Mouse (Mus musculus) intestine, postnatal 0 days (tissue): ENCODE measurements at regions not wholly inside any gene's neighbourhood (a gene's known extent, or its start where the extent isn't known, plus 50 kb on each side); places are given as distances from the start of the nearest gene placed in this dataset.

Source experiments
- ATAC-seq: fragments of 200-750 bp; cut with Nextera tagmentation; 2 replicates; pipeline ENCODE4 v1.8.0; 2017; ENCODE audit warnings: mild to moderate bottlenecking, moderate TSS enrichment, moderate library complexity
- H3K27ac ChIP-seq: fragments of 300-500 bp; sonication (generic); 2 replicates; pipeline ENCODE4 v1.5.1; 2014; ENCODE audit warnings: mild to moderate bottlenecking, low read depth, low read length, moderate library complexity
- H3K27me3 ChIP-seq: fragments of 300-500 bp; sonication (generic); replicated peaks from 2 replicates; pipeline ENCODE4 v1.6.1; 2014; ENCODE audit warnings: low read length, mixed read lengths; ENCODE audit not compliant: control insufficient read depth, insufficient read depth
- H3K36me3 ChIP-seq: fragments of 300-500 bp; sonication (generic); 2 replicates; pipeline ENCODE4 v1.6.1; 2014; ENCODE audit warnings: mild to moderate bottlenecking, moderate library complexity; ENCODE audit not compliant: control insufficient read depth, insufficient read depth
- H3K4me1 ChIP-seq: fragments of 300-500 bp; sonication (generic); replicated peaks from 2 replicates; pipeline ENCODE4 v1.6.1; 2014; ENCODE audit warnings: antibody characterized with exemption, low read length, mixed read lengths; ENCODE audit not compliant: control insufficient read depth, insufficient read depth
- H3K4me2 ChIP-seq: fragments of 300-500 bp; sonication (generic); replicated peaks from 2 replicates; pipeline ENCODE4 v1.6.1; 2014; ENCODE audit warnings: low read depth, mild to moderate bottlenecking, moderate library complexity
- H3K4me3 ChIP-seq: fragments of 300-500 bp; sonication (generic); 2 replicates; pipeline ENCODE4 v1.5.1; 2014; ENCODE audit warnings: low read depth, low read length
- H3K9ac ChIP-seq: fragments of 300-500 bp; sonication (generic); 2 replicates; pipeline ENCODE4 v1.6.1; 2014; ENCODE audit warnings: mild to moderate bottlenecking, low read depth, low read length
- H3K9me3 ChIP-seq: fragments of 300-500 bp; sonication (generic); 2 replicates; pipeline ENCODE4 v1.6.1; 2016; ENCODE audit warnings: mixed run types; ENCODE audit not compliant: control insufficient read depth
- CTCF ChIP-seq: sonication (generic); IDR thresholded peaks from 2 replicates; pipeline ENCODE4 v1.5.1; 2016; ENCODE audit warnings: low read depth, mild to moderate bottlenecking, control low read depth, antibody characterized with exemption, moderate library complexity
- WGBS: fragments of 180-500 bp; shearing (Covaris S2); extraction: QIAGEN DNeasy Blood & Tissue Kit; methylation state at CpG from one replicate; pipeline ENCODE4 v1.1.7; 2014; 5-methylcytosine and 5-hydroxymethylcytosine counted together

GRCm38 (mm10) chr15:87339904-87340303, 204.2 kb upstream of the Fam19a5 start:
- ATAC-seq = no peak
- no peak overlapping the region for H3K4me2 ChIP-seq
- H3K4me1 ChIP-seq = no peaks in the 10 kb centered on the region
- 63% methylated on average over 3 of the region's 3 CpGs for WGBS
- H3K4me3 ChIP-seq = no peak overlapping the region
- no peaks in the 10 kb centered on the region for H3K36me3 ChIP-seq
- H3K9ac ChIP-seq = no peak overlapping the region
- no peaks in the 10 kb centered on the region for H3K27me3 ChIP-seq
- no peaks in the 10 kb centered on the region for H3K9me3 ChIP-seq
- H3K27ac ChIP-seq = no peak overlapping the region
- TF ChIP-seq CTCF = no peak

DNA sequence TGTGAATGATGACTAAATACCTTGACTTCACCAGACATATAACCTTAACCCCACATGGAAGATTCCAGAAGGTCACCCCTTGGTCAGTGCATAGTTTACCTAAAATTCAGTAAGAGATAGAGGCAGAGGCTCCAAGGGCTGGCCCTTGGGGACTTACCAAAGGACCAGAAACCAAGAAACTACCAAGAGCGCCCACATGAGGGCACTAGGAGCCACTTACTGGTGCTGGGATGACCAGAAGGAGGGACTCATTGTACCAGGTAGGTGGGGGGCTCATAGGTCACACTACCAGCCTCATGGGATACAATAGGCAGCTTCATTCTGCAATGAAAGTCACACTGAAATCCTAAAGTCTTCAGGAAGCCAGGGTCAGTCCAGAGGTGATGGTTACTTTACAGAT, 201.4 kb upstream of the Fam19a5 start:
- Histone ChIP-seq H3K4me2 (no peak overlapping the region), H3K4me3 (no peak overlapping the region), H3K27me3 (no peaks in the 10 kb centered on the region), H3K27ac (no peak overlapping the region), H3K4me1 (no peaks in the 10 kb centered on the region), H3K9me3 (no peaks in the 10 kb centered on the region), H3K36me3 (no peaks in the 10 kb centered on the region), H3K9ac (no peak overlapping the region)
- no peak for ATAC-seq
- TF ChIP-seq CTCF = no peak
- WGBS = 79% methylated on average over 1 of the region's 1 CpGs

DNA sequence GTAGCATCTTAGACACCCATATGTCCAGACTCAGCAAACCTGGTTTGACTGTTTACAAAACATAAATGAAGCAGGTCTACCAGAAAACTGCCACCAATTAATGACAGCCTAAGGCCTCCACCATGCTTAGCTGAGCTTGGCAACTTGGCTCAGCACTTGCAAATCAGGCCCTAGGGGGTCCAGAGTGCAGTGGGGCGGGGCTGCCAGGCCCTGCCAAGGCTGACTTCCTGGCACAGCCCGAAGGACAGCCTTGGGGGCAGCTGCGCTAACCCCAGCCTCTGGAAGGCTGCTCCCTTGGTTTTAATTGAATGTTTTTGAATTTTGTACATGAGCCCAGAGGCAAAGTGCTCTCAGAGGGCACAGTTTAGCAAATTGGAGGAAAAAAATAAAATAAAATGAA, 198.3 kb upstream of the Fam19a5 start:
- no peak overlapping the region for H3K4me3 ChIP-seq
- H3K4me1 ChIP-seq = no peaks in the 10 kb centered on the region
- no peaks in the 10 kb centered on the region for H3K27me3 ChIP-seq
- 68% methylated on average over 3 of the region's 3 CpGs for WGBS
- H3K9ac ChIP-seq = no peak overlapping the region
- no peaks in the 10 kb centered on the region for H3K36me3 ChIP-seq
- no peaks in the 10 kb centered on the region for H3K9me3 ChIP-seq
- no peak for ATAC-seq
- H3K4me2 ChIP-seq = no peak overlapping the region
- TF ChIP-seq CTCF = no peak
- H3K27ac ChIP-seq = no peak overlapping the region

GRCm38 (mm10) chr15:87349533-87350247, 194.4 kb upstream of the Fam19a5 start:
- WGBS = 69% methylated on average over 11 of the region's 11 CpGs
- ATAC-seq = no peak
- H3K4me3 ChIP-seq = no peak overlapping the region

DNA sequence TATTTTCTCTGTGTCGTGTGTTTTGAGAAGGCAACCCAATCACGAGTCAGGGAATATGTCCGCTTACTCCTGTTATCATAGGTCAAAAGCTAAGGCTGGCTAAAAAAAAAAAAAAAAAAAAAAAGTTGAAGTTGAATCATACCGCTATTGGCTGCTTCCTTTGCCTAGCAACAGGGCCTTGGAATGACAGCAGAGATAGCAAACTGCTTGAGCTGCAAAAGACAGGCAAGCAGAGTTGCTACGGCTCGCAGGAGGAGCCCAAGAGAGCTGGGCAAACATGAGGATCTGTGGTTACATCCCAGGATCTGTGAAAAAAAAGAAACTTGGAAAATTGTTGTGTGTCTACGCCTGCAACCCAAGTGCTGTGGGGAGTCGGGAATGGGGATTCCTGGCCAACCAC, 191.3 kb upstream of the Fam19a5 start:
- Histone ChIP-seq H3K9ac (no peak overlapping the region), H3K4me2 (no peak overlapping the region), H3K4me3 (no peak overlapping the region), H3K4me1 (no peaks in the 10 kb centered on the region), H3K36me3 (no peaks in the 10 kb centered on the region), H3K27me3 (no peaks in the 10 kb centered on the region), H3K9me3 (no peaks in the 10 kb centered on the region), H3K27ac (no peak overlapping the region)
- 43% methylated on average over 8 of the region's 8 CpGs for WGBS
- TF ChIP-seq CTCF = no peak
- ATAC-seq = no peak

More at GRCm38 (mm10) chr15:87349533-87350247, 194.4 kb upstream of the Fam19a5 start:
- no peak overlapping the region for H3K9ac ChIP-seq
- no peaks in the 10 kb centered on the region for H3K4me1 ChIP-seq
- H3K36me3 ChIP-seq = no peaks in the 10 kb centered on the region
- TF ChIP-seq CTCF = no peak
- no peak overlapping the region for H3K27ac ChIP-seq
- H3K9me3 ChIP-seq = no peaks in the 10 kb centered on the region
- H3K27me3 ChIP-seq = no peaks in the 10 kb centered on the region
- H3K4me2 ChIP-seq = no peak overlapping the region

DNA sequence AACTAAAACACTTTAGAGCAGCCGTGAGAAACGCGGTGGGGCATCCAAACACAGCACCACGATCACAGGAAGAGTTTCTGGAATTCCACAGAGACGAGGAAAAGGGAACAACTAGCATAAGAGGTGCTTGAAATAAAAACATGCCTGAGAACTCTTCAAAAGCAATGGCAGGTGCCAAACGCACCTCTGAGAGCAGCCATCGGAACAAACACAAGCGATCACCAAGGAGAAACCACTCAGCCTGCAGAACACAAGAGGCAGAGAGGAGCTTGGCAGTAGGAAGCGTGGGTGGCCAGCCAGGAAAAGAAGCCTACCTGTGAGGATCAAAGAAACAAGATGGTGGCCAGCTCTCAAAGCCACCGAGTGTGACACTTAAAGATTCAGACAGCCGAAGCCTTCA, 190.2 kb upstream of the Fam19a5 start:
- no peak overlapping the region for H3K4me2 ChIP-seq
- WGBS = 84% methylated on average over 11 of the region's 11 CpGs
- no peaks in the 10 kb centered on the region for H3K27me3 ChIP-seq
- no peak overlapping the region for H3K4me3 ChIP-seq
- no peak for TF ChIP-seq CTCF
- H3K9ac ChIP-seq = no peak overlapping the region
- H3K27ac ChIP-seq = no peak overlapping the region
- ATAC-seq = no peak
- H3K9me3 ChIP-seq = no peaks in the 10 kb centered on the region
- no peaks in the 10 kb centered on the region for H3K4me1 ChIP-seq
- H3K36me3 ChIP-seq = no peaks in the 10 kb centered on the region
